Mouse (Mus musculus) ovary, postnatal 36 days (tissue): ENCODE data around the gene Vwa8.

Experiments
- DNase-seq: peaks from one replicate; pipeline ENCODE4 v3.0.0; 2022; ENCODE audit warnings: low spot score, mixed read lengths

Vwa8 gene

GRCm38 (mm10) chr14:79089464-79089863 is 240.6 kb downstream of the Vwa8 start:
- peak; percentile 19 for DNase-seq

- no peak for DNase-seq
Measured at GRCm38 (mm10) chr14:79097181-79097580, 248.3 kb downstream of the Vwa8 start.

GRCm38 (mm10) chr14:79106655-79107515 is 258.0 kb downstream of the Vwa8 start:
- peak; percentile 65 for DNase-seq

GRCm38 (mm10) chr14:79109375-79109774 is 260.5 kb downstream of the Vwa8 start:
- no peak for DNase-seq

GRCm38 (mm10) chr14:79110012-79110411 is 261.2 kb downstream of the Vwa8 start:
- no peak for DNase-seq

- DNase-seq: no peak
Measured at GRCm38 (mm10) chr14:79112050-79112449, 263.2 kb downstream of the Vwa8 start.

- DNase-seq: no peak
Measured at GRCm38 (mm10) chr14:79114526-79115383, 265.9 kb downstream of the Vwa8 start.

GRCm38 (mm10) chr14:79118457-79118856 is 269.6 kb downstream of the Vwa8 start:
- DNase-seq: no peak

- no peak for DNase-seq
Measured at GRCm38 (mm10) chr14:79119354-79119753, 270.5 kb downstream of the Vwa8 start.

- DNase-seq: no peak
Measured at GRCm38 (mm10) chr14:79120681-79121080, 271.8 kb downstream of the Vwa8 start.

- no peak for DNase-seq
Measured at GRCm38 (mm10) chr14:79123466-79123865, 274.6 kb downstream of the Vwa8 start.

GRCm38 (mm10) chr14:79124643-79125042 is 275.8 kb downstream of the Vwa8 start:
- DNase-seq: no peak

GRCm38 (mm10) chr14:79126176-79126575 is 277.3 kb downstream of the Vwa8 start:
- no peak for DNase-seq

GRCm38 (mm10) chr14:79134891-79135334 is 286.1 kb downstream of the Vwa8 start:
- no peak for DNase-seq

GRCm38 (mm10) chr14:79135441-79135840 is 286.6 kb downstream of the Vwa8 start:
- no peak for DNase-seq

- DNase-seq: no peak
Measured at GRCm38 (mm10) chr14:79136585-79136984, 287.7 kb downstream of the Vwa8 start.

GRCm38 (mm10) chr14:79137100-79137499 is 288.2 kb downstream of the Vwa8 start:
- DNase-seq: no peak

- no peak for DNase-seq
Measured at GRCm38 (mm10) chr14:79139096-79139651, 290.3 kb downstream of the Vwa8 start.

GRCm38 (mm10) chr14:79139918-79140825 is 291.3 kb downstream of the Vwa8 start:
- no peak for DNase-seq

- DNase-seq: no peak
Measured at GRCm38 (mm10) chr14:79140826-79141219, 292.0 kb downstream of the Vwa8 start.

GRCm38 (mm10) chr14:79142342-79142741 is 293.5 kb downstream of the Vwa8 start:
- no peak for DNase-seq
